Mouse (Mus musculus) lung, postnatal 0 days (tissue): Measurements from ENCODE around the gene Il21r.

Experiments used
- CTCF ChIP-seq: IDR thresholded peaks from 2 replicates; pipeline ENCODE4 v1.5.1; 2016; ENCODE audit warnings: antibody characterized with exemption, mild to moderate bottlenecking
- EP300 ChIP-seq: IDR thresholded peaks from 2 replicates; pipeline ENCODE4 v1.6.1; 2016; ENCODE audit warnings: antibody characterized with exemption, mild to moderate bottlenecking, control low read depth

- TF ChIP-seq EP300 (no peak), CTCF (no peak)
Measured at GRCm38 (mm10) chr7:125599373-125599973, 3.8 kb upstream of the Il21r start.
